Mouse (Mus musculus) hindbrain, embryonic 15.5 days (tissue): ENCODE measurements around the gene Phlpp1. TPM values are rescaled to one million over a fixed set of nuclear protein-coding genes. Genes with fewer than 3 reads are reported as not detected.
A peak's percentile ranks its signal among the peaks of the same experiment; 100 is the strongest.

Experiments used
- ATAC-seq: fragments of 200-750 bp; cut with Nextera tagmentation; 2 replicates; pipeline ENCODE4 v1.8.0; 2017; ENCODE audit warnings: low read depth, moderate number of reproducible peaks, moderate TSS enrichment; ENCODE audit not compliant: low FRiP score
- H3K27ac ChIP-seq: fragments of 300-500 bp; sonication (generic); replicated peaks from 2 replicates; pipeline ENCODE4 v1.5.1; 2015; ENCODE audit warnings: mild to moderate bottlenecking, inconsistent platforms
- H3K27me3 ChIP-seq: fragments of 300-500 bp; sonication (generic); 2 replicates; pipeline ENCODE4 v1.6.1; 2015; ENCODE audit warnings: control low read depth, inconsistent platforms
- H3K36me3 ChIP-seq: fragments of 300-500 bp; sonication (generic); 2 replicates; pipeline ENCODE4 v1.6.1; 2015; ENCODE audit warnings: control low read depth, inconsistent platforms
- H3K4me1 ChIP-seq: fragments of 300-500 bp; sonication (generic); replicated peaks from 2 replicates; pipeline ENCODE4 v1.6.1; 2015; ENCODE audit warnings: control low read depth, inconsistent platforms
- H3K4me2 ChIP-seq: fragments of 300-500 bp; sonication (generic); 2 replicates; pipeline ENCODE4 v1.6.1; 2015; ENCODE audit warnings: moderate library complexity, mild to moderate bottlenecking, inconsistent platforms
- H3K4me3 ChIP-seq: fragments of 300-500 bp; sonication (generic); 2 replicates; pipeline ENCODE4 v1.5.1; 2015; ENCODE audit warnings: mild to moderate bottlenecking, inconsistent platforms
- H3K9ac ChIP-seq: fragments of 300-500 bp; sonication (generic); 2 replicates; pipeline ENCODE4 v1.6.1; 2015; ENCODE audit warnings: inconsistent platforms
- H3K9me3 ChIP-seq: fragments of 300-500 bp; sonication (generic); 2 replicates; pipeline ENCODE4 v1.6.1; 2016; ENCODE audit warnings: control low read depth, inconsistent platforms
- WGBS: fragments of 180-500 bp; shearing (Covaris S2); methylation state at CpG from one replicate; pipeline ENCODE4 v1.1.7; 2015; 5-methylcytosine and 5-hydroxymethylcytosine counted together
- polyA plus RNA-seq: library from polyadenylated mRNA; unstranded; fragments of >200 nt; fragmentation: Nextera tagmentation; extraction: Ambion mirVana; gene quantifications from 2 replicates; pipeline ENCODE4 v1.2.1, GENCODE M21; 2015

The Phlpp1 gene
- polyA plus RNA-seq, 1 experiment from 2014 or later = 8.1 TPM

GRCm38 (mm10) chr1:106376003-106376402 lies 204.5 kb downstream of the Phlpp1 start:
- Histone ChIP-seq H3K36me3 (no peaks in the 10 kb centered on the region), H3K9me3 (no peaks in the 10 kb centered on the region), H3K4me2 (no peak overlapping the region), H3K27ac (no peak overlapping the region), H3K4me1 (0 out of 2 replicates have a peak, but pooled peaks cover 7% of the 10 kb centered on the region), H3K27me3 (no peaks in the 10 kb centered on the region), H3K4me3 (no peak overlapping the region), H3K9ac (no peak overlapping the region)
- WGBS = 84% methylated on average over 3 of the region's 3 CpGs
- ATAC-seq = no peak

DNA sequence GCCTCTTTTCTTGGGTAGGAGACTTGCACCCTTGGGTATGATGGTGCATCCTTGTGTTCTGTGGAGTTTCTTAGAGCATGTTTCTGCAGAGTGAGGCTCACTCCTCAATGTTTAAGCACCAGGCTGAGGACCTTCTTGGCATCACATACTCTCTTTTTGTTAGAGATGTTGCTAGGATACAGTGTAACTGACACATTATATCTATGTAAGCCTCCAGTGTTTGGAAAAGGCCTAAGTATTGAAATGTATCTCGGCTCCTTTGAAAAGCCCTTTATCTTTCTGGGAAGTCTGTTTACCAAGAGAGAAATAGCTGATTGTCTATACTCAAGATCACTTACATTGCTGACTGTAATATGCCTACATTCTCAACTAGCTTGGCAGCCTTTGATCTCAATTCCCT lies 208.9 kb downstream of the Phlpp1 start:
- no peak overlapping the region for H3K27ac ChIP-seq
- H3K36me3 ChIP-seq = no peaks in the 10 kb centered on the region
- no peaks in the 10 kb centered on the region for H3K27me3 ChIP-seq
- H3K4me3 ChIP-seq = no peak overlapping the region
- no peaks in the 10 kb centered on the region for H3K9me3 ChIP-seq
- no peak overlapping the region for H3K9ac ChIP-seq
- 6% methylated on average over 1 of the region's 1 CpGs for WGBS
- H3K4me2 ChIP-seq = no peak overlapping the region
- ATAC-seq = peak; percentile 59; the same call in 1 of the 2 replicates
- H3K4me1 ChIP-seq = 0 out of 2 replicates have a peak, but pooled peaks cover 7% of the 10 kb centered on the region

DNA sequence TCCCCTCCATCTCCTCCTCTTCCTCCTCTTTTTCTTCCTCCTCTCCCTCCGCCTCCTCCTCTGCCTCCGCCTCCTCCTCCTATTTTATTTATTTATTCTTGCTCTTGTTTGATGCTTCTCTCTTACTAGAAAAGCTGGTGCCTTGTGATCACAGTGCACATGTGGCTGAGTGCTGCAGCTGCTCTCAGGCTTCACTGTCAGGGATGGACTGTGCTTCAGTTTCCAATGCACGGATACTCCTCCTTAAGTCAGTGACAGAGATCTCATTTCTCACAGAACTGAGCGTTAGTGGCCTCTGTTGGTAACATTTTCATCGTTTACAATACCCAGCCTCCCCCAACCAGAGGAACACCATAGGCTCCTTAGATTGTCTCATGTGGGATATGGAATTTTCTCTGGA lies 215.0 kb downstream of the Phlpp1 start:
- H3K36me3 ChIP-seq = peaks cover 3% of the 10 kb centered on the region; the same call in 1 of the 2 replicates
- ATAC-seq = no peak
- 79% methylated on average over 5 of the region's 5 CpGs for WGBS

DNA sequence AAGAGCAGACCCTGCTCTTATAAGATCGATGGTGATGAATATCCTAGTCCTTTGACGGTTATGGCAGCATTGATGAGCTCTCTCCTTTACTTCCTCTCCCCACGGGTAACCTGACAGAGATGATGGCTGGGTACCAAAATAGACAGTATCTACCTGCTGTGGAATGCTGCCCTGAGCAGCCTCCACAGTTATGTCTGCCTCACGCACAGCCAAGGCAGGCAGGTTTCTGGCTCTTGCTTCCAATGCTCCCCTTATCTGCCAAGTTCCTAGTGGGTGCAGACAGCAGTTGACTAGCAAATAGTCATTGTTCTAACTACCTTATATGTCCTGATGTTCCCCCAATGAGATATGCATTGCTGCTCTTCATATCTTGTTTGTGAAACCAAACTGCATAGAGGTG lies 215.7 kb downstream of the Phlpp1 start:
- H3K9ac ChIP-seq = no peak overlapping the region
- no peak overlapping the region for H3K4me3 ChIP-seq
- no peaks in the 10 kb centered on the region for H3K4me1 ChIP-seq
- H3K36me3 ChIP-seq = peaks cover 10% of the 10 kb centered on the region
- no peak for ATAC-seq
- 87% methylated on average over 4 of the region's 4 CpGs for WGBS
- no peaks in the 10 kb centered on the region for H3K9me3 ChIP-seq
- no peak overlapping the region for H3K4me2 ChIP-seq
- no peak overlapping the region for H3K27ac ChIP-seq
- H3K27me3 ChIP-seq = no peaks in the 10 kb centered on the region

More for the DNA sequence above, 215.0 kb downstream of the Phlpp1 start:
- Histone ChIP-seq H3K9ac (no peak overlapping the region), H3K27me3 (no peaks in the 10 kb centered on the region), H3K27ac (no peak overlapping the region), H3K9me3 (no peaks in the 10 kb centered on the region), H3K4me1 (no peaks in the 10 kb centered on the region), H3K4me3 (no peak overlapping the region), H3K4me2 (no peak overlapping the region)

DNA sequence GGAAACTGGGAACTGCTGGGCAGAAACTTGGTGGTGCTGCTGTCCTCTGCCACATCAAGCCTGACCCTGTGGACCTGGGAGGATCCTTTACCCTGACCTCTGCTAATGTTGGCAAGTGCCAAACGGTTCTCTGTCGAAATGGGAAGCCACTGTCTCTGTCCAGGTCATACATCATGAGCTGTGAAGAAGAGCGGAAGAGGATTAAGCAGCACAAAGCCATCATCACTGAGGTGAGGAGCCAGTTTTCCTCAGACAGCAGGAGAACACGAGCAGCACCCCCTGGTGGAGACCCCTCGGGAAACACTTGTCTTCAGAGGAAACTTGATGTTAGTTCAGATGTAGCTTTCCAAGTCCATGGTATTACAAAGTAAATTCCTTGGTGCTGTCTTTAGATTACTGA lies 218.1 kb downstream of the Phlpp1 start:
- ATAC-seq = no peak
- Histone ChIP-seq H3K4me2 (no peak overlapping the region), H3K27ac (no peak overlapping the region), H3K4me3 (no peak overlapping the region), H3K36me3 (peaks cover 19% of the 10 kb centered on the region), H3K4me1 (no peaks in the 10 kb centered on the region), H3K9me3 (no peaks in the 10 kb centered on the region), H3K9ac (no peak overlapping the region), H3K27me3 (no peaks in the 10 kb centered on the region)
- WGBS = 17% methylated on average over 5 of the region's 5 CpGs

DNA sequence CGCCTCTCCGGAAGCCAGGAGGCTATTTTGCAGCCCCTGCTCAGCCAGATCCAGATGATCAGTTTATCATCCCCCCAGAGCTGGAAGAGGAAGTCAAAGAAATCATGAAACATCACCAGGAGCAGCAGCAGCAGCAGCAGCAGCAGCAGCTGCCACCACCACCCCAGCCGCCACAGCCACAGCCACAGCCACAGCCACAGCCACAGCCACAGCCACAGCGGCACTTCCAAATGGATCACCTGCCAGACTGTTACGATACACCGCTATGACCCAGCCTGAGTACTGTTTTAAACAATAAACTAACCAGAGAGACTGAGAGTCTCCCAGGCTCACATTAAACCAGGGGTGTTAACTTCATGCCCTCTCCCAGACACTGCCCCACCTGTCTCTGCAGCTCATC lies 221.5 kb downstream of the Phlpp1 start:
- ATAC-seq = no peak
- no peak overlapping the region for H3K4me3 ChIP-seq
- H3K36me3 ChIP-seq = peaks cover 22% of the 10 kb centered on the region
- no peak overlapping the region for H3K9ac ChIP-seq
- no peak overlapping the region for H3K27ac ChIP-seq
- H3K9me3 ChIP-seq = no peaks in the 10 kb centered on the region
- no peaks in the 10 kb centered on the region for H3K27me3 ChIP-seq
- no peak overlapping the region for H3K4me2 ChIP-seq
- no peaks in the 10 kb centered on the region for H3K4me1 ChIP-seq
- 95% methylated on average over 6 of the region's 6 CpGs for WGBS

GRCm38 (mm10) chr1:106394678-106395077 lies 223.1 kb downstream of the Phlpp1 start:
- no peak overlapping the region for H3K4me3 ChIP-seq
- peaks cover 22% of the 10 kb centered on the region for H3K36me3 ChIP-seq
- no peak for ATAC-seq
- H3K4me1 ChIP-seq = no peaks in the 10 kb centered on the region
- no peaks in the 10 kb centered on the region for H3K27me3 ChIP-seq
- H3K27ac ChIP-seq = no peak overlapping the region
- no peak overlapping the region for H3K9ac ChIP-seq
- WGBS = 85% methylated on average over 2 of the region's 2 CpGs
- no peak overlapping the region for H3K4me2 ChIP-seq
- H3K9me3 ChIP-seq = no peaks in the 10 kb centered on the region

GRCm38 (mm10) chr1:106395476-106395875 lies 223.9 kb downstream of the Phlpp1 start:
- Histone ChIP-seq H3K4me1 (no peaks in the 10 kb centered on the region), H3K27me3 (no peaks in the 10 kb centered on the region), H3K4me2 (no peak overlapping the region), H3K27ac (no peak overlapping the region), H3K9ac (no peak overlapping the region), H3K9me3 (no peaks in the 10 kb centered on the region), H3K36me3 (peaks cover 22% of the 10 kb centered on the region), H3K4me3 (no peak overlapping the region)
- peak; percentile 86 for ATAC-seq
- 6% methylated on average over 2 of the region's 2 CpGs for WGBS

DNA sequence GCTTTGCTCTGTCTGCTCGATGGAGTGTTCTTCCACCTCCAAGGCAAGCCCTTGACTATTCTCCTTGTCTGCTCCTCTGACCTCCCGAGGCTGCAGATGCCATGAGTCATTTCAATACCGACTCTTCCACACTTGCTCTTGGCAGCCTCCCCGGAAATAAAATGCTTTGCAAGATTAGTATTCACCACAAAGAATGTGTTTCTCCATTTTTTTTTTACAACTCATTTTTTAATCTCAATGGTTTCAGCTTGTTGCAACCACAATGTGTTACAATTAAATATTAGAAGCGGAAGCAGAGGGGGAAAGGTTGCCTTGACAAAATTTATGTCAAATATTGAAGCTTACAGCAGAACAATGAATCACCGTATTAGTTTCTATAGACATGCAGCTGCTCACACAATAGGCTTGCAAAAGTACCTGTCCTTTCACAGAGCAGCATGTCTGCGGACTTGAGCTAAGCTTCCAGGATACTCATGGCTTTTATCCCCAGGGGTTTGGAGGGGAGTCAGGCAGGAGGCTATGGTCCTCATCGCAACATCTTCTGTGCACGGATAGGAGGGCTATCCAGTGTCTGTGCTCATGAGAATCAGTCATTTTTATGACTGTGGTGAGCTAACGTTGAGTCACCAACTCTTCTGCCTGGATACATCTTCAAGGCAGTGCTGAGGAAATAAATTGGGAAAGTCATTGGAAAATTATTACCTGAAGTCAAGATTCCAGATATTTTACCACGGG lies 229.5 kb downstream of the Phlpp1 start:
- ATAC-seq = no peak
- no peaks in the 10 kb centered on the region for H3K9me3 ChIP-seq
- 74% methylated on average over 11 of the region's 11 CpGs for WGBS
- no peaks in the 10 kb centered on the region for H3K36me3 ChIP-seq
- no peak overlapping the region for H3K4me3 ChIP-seq
- H3K4me2 ChIP-seq = no peak overlapping the region
- H3K27me3 ChIP-seq = no peaks in the 10 kb centered on the region
- H3K27ac ChIP-seq = no peak overlapping the region
- 0 out of 2 replicates have a peak, but pooled peaks cover 3% of the 10 kb centered on the region for H3K4me1 ChIP-seq
- no peak overlapping the region for H3K9ac ChIP-seq

- H3K27ac ChIP-seq = no peak overlapping the region
- no peaks in the 10 kb centered on the region for H3K9me3 ChIP-seq
- ATAC-seq = peak; percentile 65
- H3K9ac ChIP-seq = no peak overlapping the region
- 0 out of 2 replicates have a peak, but pooled peaks cover 3% of the 10 kb centered on the region for H3K4me1 ChIP-seq
- H3K4me3 ChIP-seq = no peak overlapping the region
- no peaks in the 10 kb centered on the region for H3K27me3 ChIP-seq
- 28% methylated on average over 6 of the region's 6 CpGs for WGBS
- H3K4me2 ChIP-seq = no peak overlapping the region
- no peaks in the 10 kb centered on the region for H3K36me3 ChIP-seq
Observed at GRCm38 (mm10) chr1:106403011-106403501, 231.5 kb downstream of the Phlpp1 start.

- no peaks in the 10 kb centered on the region for H3K36me3 ChIP-seq
- no peaks in the 10 kb centered on the region for H3K4me1 ChIP-seq
- no peak overlapping the region for H3K27ac ChIP-seq
- no peak for ATAC-seq
- WGBS = 67% methylated on average over 1 of the region's 1 CpGs
- no peak overlapping the region for H3K4me3 ChIP-seq
- H3K9ac ChIP-seq = no peak overlapping the region
- no peaks in the 10 kb centered on the region for H3K9me3 ChIP-seq
- no peaks in the 10 kb centered on the region for H3K27me3 ChIP-seq
- no peak overlapping the region for H3K4me2 ChIP-seq
Observed at GRCm38 (mm10) chr1:106406852-106407251, 235.3 kb downstream of the Phlpp1 start.

GRCm38 (mm10) chr1:106407963-106408440 lies 236.4 kb downstream of the Phlpp1 start:
- Histone ChIP-seq H3K36me3 (no peaks in the 10 kb centered on the region), H3K4me1 (no peaks in the 10 kb centered on the region), H3K27me3 (no peaks in the 10 kb centered on the region), H3K4me2 (no peak overlapping the region), H3K4me3 (no peak overlapping the region), H3K9me3 (no peaks in the 10 kb centered on the region), H3K9ac (no peak overlapping the region), H3K27ac (no peak overlapping the region)
- WGBS = 74% methylated on average over 7 of the region's 7 CpGs
- no peak for ATAC-seq
